Mouse (Mus musculus): ENCODE measurements at regions not wholly inside any gene's neighbourhood (a gene's known extent, or its start where the extent isn't known, plus 50 kb on each side); places are given as distances from the start of the nearest gene placed in this dataset.

DNA sequence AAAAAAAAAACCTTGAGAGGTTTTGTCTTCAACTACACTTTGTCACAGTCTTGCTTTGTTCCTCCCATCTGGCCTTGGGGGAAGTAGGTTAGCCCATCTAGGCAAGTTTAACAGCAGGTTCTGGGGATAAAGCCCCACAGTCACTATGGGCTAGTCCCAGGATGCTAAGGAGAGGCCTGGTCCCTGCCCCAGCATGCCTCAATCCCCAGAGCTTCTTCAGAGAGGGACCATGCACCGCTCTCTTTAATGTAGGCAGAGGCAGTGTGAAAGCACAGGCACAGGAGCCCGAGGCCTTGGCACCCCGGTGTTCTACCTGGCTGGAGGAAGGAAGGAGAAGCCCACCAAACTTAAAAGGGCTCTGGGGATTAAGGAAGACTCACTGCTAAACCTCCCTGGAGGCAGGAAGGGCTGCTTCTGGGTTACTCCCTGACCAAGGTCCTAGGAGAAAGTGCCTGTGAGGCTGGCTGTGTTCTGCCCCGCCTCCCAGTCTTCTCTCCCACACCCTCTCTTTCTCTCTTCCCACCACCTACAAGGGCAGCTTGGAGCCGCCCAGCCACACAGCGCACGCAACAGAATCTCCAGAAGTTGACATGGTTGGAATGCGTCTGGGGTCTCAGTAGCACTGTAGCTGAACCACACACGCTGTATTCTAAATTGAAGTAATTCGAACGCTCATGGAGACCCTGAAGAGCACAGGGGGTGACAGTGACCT is 633.5 kb downstream of the Zfp706 start:
- WGBS, result 10% methylated on average over 11 of the region's 11 CpGs
- Histone ChIP-seq H3K9ac (ENCODE audit: low read depth, low read length) (peak overlapping the region; percentile 46), H3K27me3 (replicated peaks; ENCODE audit: control insufficient read depth, insufficient read depth, low read length) (peaks cover 3% of the 10 kb centered on the region; the same call in 1 of the 2 replicates), H3K4me1 (replicated peaks; ENCODE audit: control insufficient read depth, insufficient read depth, low read length) (peaks cover 8% of the 10 kb centered on the region), H3K36me3 (ENCODE audit: control insufficient read depth, insufficient read depth, low read length) (no peaks in the 10 kb centered on the region), H3K27ac (ENCODE audit: low read depth, low read length) (no peak overlapping the region), H3K4me2 (peak overlapping the region; percentile 89), H3K4me3 (ENCODE audit: low read depth, low read length) (peak overlapping the region; percentile 54), H3K9me3 (ENCODE audit: control insufficient read depth, low read length) (no peaks in the 10 kb centered on the region)
- no peak for DNase-seq (ENCODE audit: low spot score)
- peak; percentile 89 for ATAC-seq (replicated peaks; ENCODE audit: low FRiP score)

GRCm38 (mm10) chr15:36373481-36373880 is 634.1 kb downstream of the Zfp706 start:
- ATAC-seq (replicated peaks; ENCODE audit: low FRiP score) (no peak), DNase-seq (ENCODE audit: low spot score) (no peak)
- peaks cover 3% of the 10 kb centered on the region; the same call in 1 of the 2 replicates for H3K27me3 ChIP-seq (replicated peaks; ENCODE audit: control insufficient read depth, insufficient read depth, low read length)
- no peak overlapping the region for H3K9ac ChIP-seq (ENCODE audit: low read depth, low read length)
- no peaks in the 10 kb centered on the region for H3K36me3 ChIP-seq (ENCODE audit: control insufficient read depth, insufficient read depth, low read length)
- H3K27ac ChIP-seq (ENCODE audit: low read depth, low read length), result no peak overlapping the region
- no peak overlapping the region for H3K4me2 ChIP-seq
- H3K9me3 ChIP-seq (ENCODE audit: control insufficient read depth, low read length), result no peaks in the 10 kb centered on the region
- peaks cover 8% of the 10 kb centered on the region for H3K4me1 ChIP-seq (replicated peaks; ENCODE audit: control insufficient read depth, insufficient read depth, low read length)
- WGBS, result 50% methylated on average over 3 of the region's 3 CpGs
- no peak overlapping the region for H3K4me3 ChIP-seq (ENCODE audit: low read depth, low read length)

- no peaks in the 10 kb centered on the region for H3K9me3 ChIP-seq (ENCODE audit: control insufficient read depth, low read length)
- H3K36me3 ChIP-seq (ENCODE audit: control insufficient read depth, insufficient read depth, low read length), result no peaks in the 10 kb centered on the region
- DNase-seq (ENCODE audit: low spot score), result no peak
- peaks cover 3% of the 10 kb centered on the region; the same call in 1 of the 2 replicates for H3K27me3 ChIP-seq (replicated peaks; ENCODE audit: control insufficient read depth, insufficient read depth, low read length)
- peaks cover 8% of the 10 kb centered on the region for H3K4me1 ChIP-seq (replicated peaks; ENCODE audit: control insufficient read depth, insufficient read depth, low read length)
- H3K4me3 ChIP-seq (ENCODE audit: low read depth, low read length), result no peak overlapping the region
- H3K27ac ChIP-seq (ENCODE audit: low read depth, low read length), result no peak overlapping the region
- no peak overlapping the region for H3K9ac ChIP-seq (ENCODE audit: low read depth, low read length)
- H3K4me2 ChIP-seq, result no peak overlapping the region
- no peak for ATAC-seq (replicated peaks; ENCODE audit: low FRiP score)
Observed at GRCm38 (mm10) chr15:36371382-36371781, 636.2 kb downstream of the Zfp706 start.

- WGBS, result 87% methylated on average over 4 of the region's 4 CpGs
- ATAC-seq (replicated peaks; ENCODE audit: low FRiP score), result no peak
- H3K4me1 ChIP-seq (replicated peaks; ENCODE audit: control insufficient read depth, insufficient read depth, low read length), result peaks cover 8% of the 10 kb centered on the region
Observed at GRCm38 (mm10) chr15:36370906-36371305, 636.7 kb downstream of the Zfp706 start.

DNA sequence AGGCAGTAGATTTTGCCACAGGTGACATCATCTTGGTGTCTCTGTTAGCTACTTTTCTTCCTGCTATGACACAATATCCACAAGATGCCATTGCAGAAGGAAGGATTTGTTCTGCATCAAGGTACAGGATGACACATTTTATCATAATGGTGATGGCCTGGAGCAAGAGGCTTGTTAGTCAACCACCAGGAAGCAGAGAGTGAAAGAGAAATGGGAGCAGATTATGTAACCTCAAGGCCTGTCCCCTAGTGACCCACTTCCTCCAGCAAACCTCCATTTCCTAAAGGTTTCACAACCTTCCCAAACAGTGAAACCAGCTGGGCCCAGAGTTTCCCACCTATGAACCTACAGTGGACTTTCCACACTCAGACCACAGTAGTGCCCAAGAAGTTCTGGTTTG is 640.3 kb downstream of the Zfp706 start:
- no peak for DNase-seq (ENCODE audit: low spot score)
- Histone ChIP-seq H3K4me1 (replicated peaks; ENCODE audit: control insufficient read depth, insufficient read depth, low read length) (0 out of 2 replicates have a peak, but pooled peaks cover under 1% of the 10 kb centered on the region), H3K36me3 (ENCODE audit: control insufficient read depth, insufficient read depth, low read length) (no peaks in the 10 kb centered on the region), H3K9me3 (ENCODE audit: control insufficient read depth, low read length) (no peaks in the 10 kb centered on the region), H3K27ac (ENCODE audit: low read depth, low read length) (no peak overlapping the region), H3K4me3 (ENCODE audit: low read depth, low read length) (no peak overlapping the region), H3K27me3 (replicated peaks; ENCODE audit: control insufficient read depth, insufficient read depth, low read length) (no peaks in the 10 kb centered on the region), H3K4me2 (no peak overlapping the region), H3K9ac (ENCODE audit: low read depth, low read length) (no peak overlapping the region)
- no peak for ATAC-seq (replicated peaks; ENCODE audit: low FRiP score)

More at GRCm38 (mm10) chr15:36370906-36371305, 636.7 kb downstream of the Zfp706 start:
- H3K36me3 ChIP-seq (ENCODE audit: control insufficient read depth, insufficient read depth, low read length), result no peaks in the 10 kb centered on the region
- no peak overlapping the region for H3K27ac ChIP-seq (ENCODE audit: low read depth, low read length)
- no peak overlapping the region for H3K4me3 ChIP-seq (ENCODE audit: low read depth, low read length)
- no peak for DNase-seq (ENCODE audit: low spot score)
- no peak overlapping the region for H3K4me2 ChIP-seq
- no peak overlapping the region for H3K9ac ChIP-seq (ENCODE audit: low read depth, low read length)
- H3K9me3 ChIP-seq (ENCODE audit: control insufficient read depth, low read length), result no peaks in the 10 kb centered on the region
- H3K27me3 ChIP-seq (replicated peaks; ENCODE audit: control insufficient read depth, insufficient read depth, low read length), result peaks cover 3% of the 10 kb centered on the region; the same call in 1 of the 2 replicates

GRCm38 (mm10) chr15:36364757-36365156 is 642.8 kb downstream of the Zfp706 start:
- Histone ChIP-seq H3K27me3 (replicated peaks; ENCODE audit: control insufficient read depth, insufficient read depth, low read length) (no peaks in the 10 kb centered on the region), H3K4me1 (replicated peaks; ENCODE audit: control insufficient read depth, insufficient read depth, low read length) (peaks cover 14% of the 10 kb centered on the region), H3K4me3 (ENCODE audit: low read depth, low read length) (no peak overlapping the region), H3K27ac (ENCODE audit: low read depth, low read length) (no peak overlapping the region), H3K9ac (ENCODE audit: low read depth, low read length) (no peak overlapping the region), H3K4me2 (no peak overlapping the region), H3K36me3 (ENCODE audit: control insufficient read depth, insufficient read depth, low read length) (no peaks in the 10 kb centered on the region), H3K9me3 (ENCODE audit: control insufficient read depth, low read length) (no peaks in the 10 kb centered on the region)
- no peak for DNase-seq (ENCODE audit: low spot score)
- no peak for ATAC-seq (replicated peaks; ENCODE audit: low FRiP score)

DNA sequence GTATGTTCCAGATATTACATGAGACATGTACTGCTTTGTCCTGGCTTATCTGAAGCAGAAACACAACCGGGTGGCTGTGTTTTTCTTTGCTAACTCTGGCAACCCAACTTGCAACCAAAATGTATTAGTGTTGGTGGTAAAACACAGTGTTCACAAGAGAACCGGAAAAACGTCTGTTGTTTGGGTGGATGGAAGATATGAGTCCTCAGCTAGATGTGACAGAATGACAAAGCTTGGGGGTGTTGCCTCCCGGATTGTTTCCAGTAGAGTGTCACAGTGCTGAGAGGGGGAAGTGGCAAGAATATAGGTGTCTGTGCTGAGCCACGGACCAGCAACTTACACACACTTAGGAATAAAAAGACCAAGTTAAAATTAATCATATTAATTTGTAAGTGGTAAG is 643.5 kb downstream of the Zfp706 start:
- no peak overlapping the region for H3K4me2 ChIP-seq
- H3K9ac ChIP-seq (ENCODE audit: low read depth, low read length), result no peak overlapping the region
- no peak overlapping the region for H3K27ac ChIP-seq (ENCODE audit: low read depth, low read length)
- no peak overlapping the region for H3K4me3 ChIP-seq (ENCODE audit: low read depth, low read length)
- no peaks in the 10 kb centered on the region for H3K27me3 ChIP-seq (replicated peaks; ENCODE audit: control insufficient read depth, insufficient read depth, low read length)
- ATAC-seq (replicated peaks; ENCODE audit: low FRiP score), result no peak
- no peaks in the 10 kb centered on the region for H3K36me3 ChIP-seq (ENCODE audit: control insufficient read depth, insufficient read depth, low read length)
- H3K4me1 ChIP-seq (replicated peaks; ENCODE audit: control insufficient read depth, insufficient read depth, low read length), result peaks cover 14% of the 10 kb centered on the region
- 44% methylated on average over 5 of the region's 5 CpGs for WGBS
- H3K9me3 ChIP-seq (ENCODE audit: control insufficient read depth, low read length), result no peaks in the 10 kb centered on the region
- no peak for DNase-seq (ENCODE audit: low spot score)

DNA sequence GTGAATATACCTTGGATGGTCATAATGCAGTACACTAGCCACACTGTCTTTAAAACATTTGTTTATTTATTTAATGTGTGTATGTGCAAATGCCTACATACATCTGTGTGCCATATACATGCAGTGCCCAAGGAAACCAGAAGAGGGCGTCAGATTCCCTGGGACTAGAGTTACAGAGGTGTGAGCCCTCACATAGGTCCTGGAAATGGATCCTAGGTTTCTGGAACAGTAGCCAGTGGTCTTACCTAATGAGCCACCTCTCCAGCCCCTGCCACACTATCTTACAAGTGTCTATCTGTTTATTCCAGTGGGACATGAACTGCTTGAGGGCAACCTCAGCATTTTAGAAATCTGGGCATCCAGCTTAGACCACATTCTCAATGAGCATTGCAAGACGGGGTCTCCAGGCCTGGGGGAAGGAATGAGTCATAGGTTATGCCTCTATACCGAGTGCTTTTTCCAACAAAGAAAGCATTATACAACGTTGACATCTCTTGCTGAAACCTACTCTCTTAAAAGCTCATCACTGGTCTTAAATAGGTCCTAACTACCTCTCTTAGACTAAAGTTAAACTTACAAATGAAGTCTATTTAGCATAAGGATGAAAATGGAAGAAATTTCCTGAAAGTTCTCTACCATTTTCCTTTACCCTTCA is 644.5 kb downstream of the Zfp706 start:
- Histone ChIP-seq H3K9me3 (ENCODE audit: control insufficient read depth, low read length) (no peaks in the 10 kb centered on the region), H3K36me3 (ENCODE audit: control insufficient read depth, insufficient read depth, low read length) (no peaks in the 10 kb centered on the region), H3K27me3 (replicated peaks; ENCODE audit: control insufficient read depth, insufficient read depth, low read length) (no peaks in the 10 kb centered on the region), H3K4me2 (no peak overlapping the region), H3K27ac (ENCODE audit: low read depth, low read length) (no peak overlapping the region), H3K4me3 (ENCODE audit: low read depth, low read length) (no peak overlapping the region), H3K9ac (ENCODE audit: low read depth, low read length) (no peak overlapping the region), H3K4me1 (replicated peaks; ENCODE audit: control insufficient read depth, insufficient read depth, low read length) (peaks cover 14% of the 10 kb centered on the region)
- 62% methylated on average over 4 of the region's 4 CpGs for WGBS
- no peak for ATAC-seq (replicated peaks; ENCODE audit: low FRiP score)
- no peak for DNase-seq (ENCODE audit: low spot score)

Data from liver, embryonic 11.5 days (tissue).